Mouse (Mus musculus) E14TG2a.4 (cell line): Measurements from ENCODE around the gene Astn1.

ENCODE experiments used
- CTCF ChIP-seq: conservative IDR thresholded peaks from 2 replicates; pipeline ENCODE4 v1.5.1; 2014; ENCODE audit warnings: low read length
- NANOG ChIP-seq: IDR thresholded peaks from 2 replicates; pipeline ENCODE4 v1.6.1; 2014; ENCODE audit warnings: borderline replicate concordance, low read length, mixed read lengths

GRCm38 (mm10) chr1:158405899-158406769 lies 44.1 kb downstream of the Astn1 start:
- TF ChIP-seq NANOG (no peak), CTCF (no peak)
